Mouse (Mus musculus) hindbrain, embryonic 12.5 days (tissue): ENCODE results near the gene Bmp7. TPM values are rescaled to one million over a fixed set of nuclear protein-coding genes. Genes with fewer than 3 reads are reported as not detected.

Experiments used
- ATAC-seq: fragments of 200-750 bp; cut with Nextera tagmentation; 2 replicates; pipeline ENCODE4 v1.8.0; 2017; ENCODE audit warnings: moderate TSS enrichment; ENCODE audit not compliant: low FRiP score
- H3K27ac ChIP-seq: fragments of 300-500 bp; sonication (generic); 2 replicates; pipeline ENCODE4 v1.5.1; 2016; ENCODE audit warnings: mild to moderate bottlenecking
- H3K27me3 ChIP-seq: fragments of 300-500 bp; sonication (generic); 2 replicates; pipeline ENCODE4 v1.6.1; 2016; ENCODE audit warnings: mild to moderate bottlenecking
- H3K36me3 ChIP-seq: fragments of 300-500 bp; sonication (generic); 2 replicates; pipeline ENCODE4 v1.6.1; 2016; ENCODE audit warnings: mild to moderate bottlenecking
- H3K4me1 ChIP-seq: fragments of 300-500 bp; sonication (generic); 2 replicates; pipeline ENCODE4 v1.6.1; 2016
- H3K4me2 ChIP-seq: fragments of 300-500 bp; sonication (generic); replicated peaks from 2 replicates; pipeline ENCODE4 v1.6.1; 2016; ENCODE audit warnings: mild to moderate bottlenecking
- H3K4me3 ChIP-seq: fragments of 300-500 bp; sonication (generic); 2 replicates; pipeline ENCODE4 v1.5.1; 2016; ENCODE audit warnings: mild to moderate bottlenecking
- H3K9ac ChIP-seq: fragments of 300-500 bp; sonication (generic); 2 replicates; pipeline ENCODE4 v1.6.1; 2016; ENCODE audit warnings: mild to moderate bottlenecking, moderate library complexity
- H3K9me3 ChIP-seq: fragments of 300-500 bp; sonication (generic); replicated peaks from 2 replicates; pipeline ENCODE4 v1.6.1; 2016; ENCODE audit warnings: mild to moderate bottlenecking
- WGBS: fragments of 180-500 bp; shearing (Covaris S2); methylation state at CpG from one replicate; pipeline ENCODE4 v1.1.7; 2016; 5-methylcytosine and 5-hydroxymethylcytosine counted together
- polyA plus RNA-seq: library from polyadenylated mRNA; unstranded; fragments of >200 nt; fragmentation: Nextera tagmentation; extraction: Ambion mirVana; gene quantifications from 2 replicates; pipeline ENCODE4 v1.2.1, GENCODE M21; 2016

Bmp7 gene
- polyA plus RNA-seq, 1 experiment from 2014 or later = 19.0 TPM

DNA sequence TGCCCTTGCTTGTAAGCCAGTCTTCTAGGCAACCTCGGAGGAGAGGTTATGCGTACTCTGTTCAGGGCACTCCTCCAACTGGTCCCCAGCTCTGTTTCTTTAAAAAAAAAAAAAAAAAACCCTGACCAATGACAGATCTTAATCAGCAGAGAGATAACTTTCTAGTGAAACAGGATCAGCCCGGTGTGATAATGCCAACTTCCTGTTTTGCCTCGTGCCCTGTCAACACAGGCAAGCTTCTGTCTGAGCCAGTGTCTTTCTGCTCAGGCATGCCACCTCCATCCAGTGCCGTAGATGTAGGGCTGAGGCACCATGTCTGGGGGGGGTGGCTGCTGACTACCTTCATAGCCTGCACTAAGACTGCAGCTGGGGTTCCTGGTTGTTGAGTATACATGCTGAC lies 12.5 kb downstream of the Bmp7 start:
- 74% methylated on average over 5 of the region's 5 CpGs for WGBS
- no peaks in the 10 kb centered on the region for H3K36me3 ChIP-seq
- no peak overlapping the region for H3K4me2 ChIP-seq
- H3K9ac ChIP-seq = no peak overlapping the region
- peaks cover 22% of the 10 kb centered on the region; the same call in 1 of the 2 replicates for H3K4me1 ChIP-seq
- no peak overlapping the region for H3K27ac ChIP-seq
- no peak for ATAC-seq
- H3K27me3 ChIP-seq = 0 out of 2 replicates have a peak, but pooled peaks cover 4% of the 10 kb centered on the region
- H3K9me3 ChIP-seq = no peaks in the 10 kb centered on the region
- no peak overlapping the region for H3K4me3 ChIP-seq

DNA sequence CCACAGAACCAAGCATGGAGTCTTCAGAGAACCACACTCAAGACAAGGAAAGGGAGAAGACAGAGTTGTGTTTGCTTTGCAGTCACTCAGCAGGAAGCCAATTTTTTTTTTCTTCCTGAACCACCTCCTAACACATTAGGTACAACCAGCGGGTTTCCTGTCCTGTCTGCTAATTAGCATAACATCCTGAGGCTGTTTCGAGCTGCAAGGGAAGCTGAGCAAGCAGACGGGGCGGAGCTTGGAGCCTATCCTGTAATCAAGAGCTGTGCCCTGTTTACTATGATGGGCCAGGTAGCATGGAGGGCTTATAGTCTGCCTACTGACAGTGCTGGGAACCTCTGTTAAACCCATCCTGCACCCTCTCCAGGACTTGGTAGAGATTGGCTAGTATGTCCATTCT lies 13.8 kb downstream of the Bmp7 start:
- Histone ChIP-seq H3K4me1 (peaks cover 25% of the 10 kb centered on the region; the same call in 1 of the 2 replicates), H3K27ac (no peak overlapping the region), H3K9me3 (no peaks in the 10 kb centered on the region), H3K4me2 (no peak overlapping the region), H3K9ac (no peak overlapping the region), H3K27me3 (no peaks in the 10 kb centered on the region), H3K4me3 (no peak overlapping the region), H3K36me3 (no peaks in the 10 kb centered on the region)
- whole genome bisulfite sequencing = 76% methylated on average over 4 of the region's 4 CpGs
- ATAC-seq = no peak

DNA sequence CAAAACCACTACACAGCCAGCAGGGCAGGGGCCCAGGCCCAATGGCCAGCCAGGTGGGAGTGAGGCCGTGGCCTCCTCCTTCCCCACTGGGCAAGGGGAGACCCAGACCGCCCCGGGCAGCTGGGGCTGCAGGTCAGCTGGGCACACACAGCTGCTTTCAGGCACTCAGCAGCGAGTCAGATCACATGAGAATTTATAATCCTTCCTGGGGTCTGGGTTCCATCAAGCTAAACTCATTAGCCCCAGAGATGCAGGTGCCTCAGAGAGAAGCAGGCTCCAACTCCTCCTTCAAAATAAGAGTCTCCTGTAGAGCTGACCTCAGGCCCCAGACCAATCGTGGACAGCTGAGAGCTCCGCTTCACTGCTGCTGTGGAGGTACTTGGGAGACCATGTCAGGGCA lies 15.2 kb downstream of the Bmp7 start:
- Histone ChIP-seq H3K4me2 (no peak overlapping the region), H3K4me1 (peaks cover 25% of the 10 kb centered on the region; the same call in 1 of the 2 replicates), H3K4me3 (no peak overlapping the region), H3K9me3 (no peaks in the 10 kb centered on the region), H3K9ac (no peak overlapping the region), H3K27me3 (no peaks in the 10 kb centered on the region), H3K36me3 (no peaks in the 10 kb centered on the region), H3K27ac (no peak overlapping the region)
- ATAC-seq = no peak; the same call in 1 of the 2 replicates
- WGBS = 45% methylated on average over 6 of the region's 6 CpGs

DNA sequence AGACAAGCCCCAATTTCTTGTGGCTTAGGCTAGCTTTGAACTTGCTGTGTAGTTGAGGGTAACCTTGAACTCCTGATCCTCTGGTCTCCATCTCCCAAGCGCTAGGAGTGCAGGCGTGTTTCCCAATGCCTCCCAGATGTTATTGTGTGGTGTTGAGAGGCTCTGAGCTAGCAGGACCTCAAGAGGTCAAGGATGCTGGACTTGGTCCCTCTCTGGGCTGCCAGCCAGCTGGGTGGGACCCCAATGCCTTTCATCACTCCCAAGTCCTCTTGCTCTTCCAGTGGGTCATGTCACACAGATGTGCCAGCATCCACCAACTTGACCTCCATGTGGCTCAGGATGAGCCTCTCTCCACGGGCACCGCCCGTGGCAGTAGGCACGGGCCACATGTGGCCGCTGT lies 16.9 kb downstream of the Bmp7 start:
- 85% methylated on average over 7 of the region's 7 CpGs for WGBS
- no peak overlapping the region for H3K4me3 ChIP-seq

DNA sequence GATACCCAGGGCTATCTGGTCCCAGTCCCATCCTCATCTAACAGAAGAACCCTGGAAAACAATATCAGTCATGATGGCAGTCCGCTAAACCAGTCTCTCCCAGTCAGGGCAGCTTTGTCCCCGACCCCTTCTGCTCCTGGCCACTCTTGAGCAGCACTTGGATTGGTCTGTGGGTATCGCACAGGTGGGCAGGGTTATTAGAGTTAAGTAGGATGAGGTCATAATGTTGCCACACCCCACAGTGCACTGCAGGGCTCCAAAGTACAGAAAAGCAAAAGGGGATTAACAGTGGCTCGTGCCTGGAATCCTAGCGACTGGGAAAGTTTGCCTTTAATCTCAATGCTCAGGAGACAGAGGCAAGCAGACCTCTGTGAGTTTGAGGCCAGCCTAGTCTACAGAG lies 17.5 kb downstream of the Bmp7 start:
- ATAC-seq = no peak
- no peak overlapping the region for H3K27ac ChIP-seq
- no peaks in the 10 kb centered on the region for H3K36me3 ChIP-seq
- H3K4me3 ChIP-seq = no peak overlapping the region
- H3K9me3 ChIP-seq = no peaks in the 10 kb centered on the region
- no peak overlapping the region for H3K4me2 ChIP-seq
- H3K27me3 ChIP-seq = no peaks in the 10 kb centered on the region
- H3K4me1 ChIP-seq = peaks cover 10% of the 10 kb centered on the region; the same call in 1 of the 2 replicates
- 57% methylated on average over 5 of the region's 5 CpGs for WGBS
- H3K9ac ChIP-seq = no peak overlapping the region

More for the DNA sequence above, 16.9 kb downstream of the Bmp7 start:
- Histone ChIP-seq H3K36me3 (no peaks in the 10 kb centered on the region), H3K27ac (no peak overlapping the region), H3K4me1 (peaks cover 10% of the 10 kb centered on the region; the same call in 1 of the 2 replicates), H3K27me3 (no peaks in the 10 kb centered on the region), H3K9ac (no peak overlapping the region), H3K4me2 (no peak overlapping the region), H3K9me3 (no peaks in the 10 kb centered on the region)
- ATAC-seq = no peak

DNA sequence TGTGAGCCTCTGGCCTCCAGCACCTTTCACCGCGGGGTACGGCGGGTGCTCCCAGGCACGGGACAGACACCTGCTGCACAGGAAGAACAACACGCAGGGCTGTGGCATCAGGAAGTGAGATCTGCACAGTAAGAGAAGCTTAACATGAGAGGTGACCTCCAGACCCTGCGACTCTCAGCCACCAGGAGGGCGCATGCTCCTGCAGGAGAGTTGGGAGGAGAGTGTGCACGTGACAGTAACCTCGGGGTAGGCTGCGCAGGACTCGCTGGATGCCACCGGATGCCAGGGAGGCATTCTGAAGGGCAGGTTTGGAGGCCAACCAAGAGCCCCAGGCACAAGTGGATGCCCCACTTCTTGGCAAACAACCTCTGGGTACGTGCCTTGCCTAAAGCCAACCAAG lies 26.1 kb downstream of the Bmp7 start:
- WGBS = 87% methylated on average over 14 of the region's 14 CpGs

DNA sequence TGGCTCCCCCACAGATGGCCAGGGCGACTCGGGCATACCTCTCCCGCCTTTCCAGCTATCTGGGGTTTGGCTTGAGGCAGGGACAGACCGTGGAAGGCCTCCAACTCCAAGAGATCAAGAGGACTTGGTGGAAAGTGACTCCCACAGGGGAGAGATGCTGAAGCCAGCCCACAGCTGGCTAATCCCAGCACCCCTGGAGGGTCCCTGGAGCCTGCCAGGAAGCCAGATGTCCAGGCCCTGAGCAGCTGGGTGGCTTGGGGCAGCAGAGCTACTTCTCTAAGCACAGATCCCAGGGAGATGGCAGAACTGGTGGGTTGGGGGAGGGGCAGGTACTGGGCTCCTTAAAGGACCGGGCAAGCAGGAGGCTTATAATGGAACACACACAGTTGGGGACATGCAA lies 28.4 kb downstream of the Bmp7 start:
- WGBS = 44% methylated on average over 5 of the region's 5 CpGs
- Histone ChIP-seq H3K4me1 (peaks cover 32% of the 10 kb centered on the region), H3K9ac (no peak overlapping the region), H3K36me3 (no peaks in the 10 kb centered on the region), H3K9me3 (no peaks in the 10 kb centered on the region), H3K4me2 (no peak overlapping the region), H3K4me3 (no peak overlapping the region), H3K27ac (no peak overlapping the region), H3K27me3 (0 out of 2 replicates have a peak, but pooled peaks cover 4% of the 10 kb centered on the region)
- no peak for ATAC-seq

More for the DNA sequence above, 26.1 kb downstream of the Bmp7 start:
- no peak overlapping the region for H3K27ac ChIP-seq
- no peaks in the 10 kb centered on the region for H3K36me3 ChIP-seq
- H3K4me3 ChIP-seq = no peak overlapping the region
- peaks cover 22% of the 10 kb centered on the region for H3K4me1 ChIP-seq
- ATAC-seq = no peak
- no peak overlapping the region for H3K4me2 ChIP-seq
- 0 out of 2 replicates have a peak, but pooled peaks cover 4% of the 10 kb centered on the region for H3K27me3 ChIP-seq
- H3K9me3 ChIP-seq = no peaks in the 10 kb centered on the region
- no peak overlapping the region for H3K9ac ChIP-seq

DNA sequence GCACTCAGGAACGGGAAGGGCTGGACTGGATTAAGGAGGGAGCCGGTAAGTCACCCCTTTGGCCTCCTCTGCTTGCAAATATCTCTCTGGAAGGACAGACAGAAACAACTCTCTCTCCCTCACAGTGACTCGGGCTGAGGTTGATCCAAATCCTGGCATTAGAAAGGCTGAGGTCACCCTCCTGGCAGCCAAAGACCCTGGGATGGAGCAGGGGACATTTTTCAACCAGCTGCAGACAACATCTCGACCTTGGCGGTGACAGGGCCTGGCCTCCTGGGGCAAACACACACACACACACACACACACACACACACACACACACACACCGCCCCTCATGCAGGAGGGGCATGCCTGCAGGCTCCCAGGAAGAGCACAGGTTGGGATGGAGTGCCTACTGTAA lies 29.0 kb downstream of the Bmp7 start:
- no peak overlapping the region for H3K27ac ChIP-seq
- H3K4me3 ChIP-seq = no peak overlapping the region
- H3K4me2 ChIP-seq = no peak overlapping the region
- WGBS = 78% methylated on average over 6 of the region's 6 CpGs
- no peaks in the 10 kb centered on the region for H3K9me3 ChIP-seq
- H3K36me3 ChIP-seq = no peaks in the 10 kb centered on the region
- peaks cover 32% of the 10 kb centered on the region for H3K4me1 ChIP-seq
- 0 out of 2 replicates have a peak, but pooled peaks cover 4% of the 10 kb centered on the region for H3K27me3 ChIP-seq
- no peak for ATAC-seq
- no peak overlapping the region for H3K9ac ChIP-seq

DNA sequence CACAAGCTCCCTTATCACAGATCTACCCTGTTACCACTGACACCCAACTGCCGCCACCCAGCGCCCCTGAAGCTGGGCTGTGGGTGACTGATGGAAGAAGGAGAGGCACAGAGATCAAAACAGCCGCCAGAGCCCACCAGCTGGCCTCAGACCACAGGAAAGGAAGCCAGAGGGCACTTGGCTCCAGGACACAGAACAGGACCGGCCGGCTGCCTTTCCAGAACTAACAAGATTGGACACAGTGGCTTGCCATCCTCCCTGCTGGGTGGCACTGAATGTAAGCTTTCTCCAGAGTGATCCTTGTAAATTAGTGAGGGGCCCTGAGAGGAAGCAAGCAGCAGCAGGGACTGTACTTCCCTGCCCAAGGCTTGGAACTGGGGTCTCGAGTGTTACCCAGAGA lies 30.7 kb downstream of the Bmp7 start:
- no peak overlapping the region for H3K9ac ChIP-seq
- no peak for ATAC-seq
- H3K4me3 ChIP-seq = no peak overlapping the region
- peaks cover 32% of the 10 kb centered on the region for H3K4me1 ChIP-seq
- H3K27me3 ChIP-seq = 0 out of 2 replicates have a peak, but pooled peaks cover 4% of the 10 kb centered on the region
- H3K4me2 ChIP-seq = no peak overlapping the region
- H3K36me3 ChIP-seq = no peaks in the 10 kb centered on the region
- WGBS = 39% methylated on average over 6 of the region's 6 CpGs
- no peaks in the 10 kb centered on the region for H3K9me3 ChIP-seq
- no peak overlapping the region for H3K27ac ChIP-seq

DNA sequence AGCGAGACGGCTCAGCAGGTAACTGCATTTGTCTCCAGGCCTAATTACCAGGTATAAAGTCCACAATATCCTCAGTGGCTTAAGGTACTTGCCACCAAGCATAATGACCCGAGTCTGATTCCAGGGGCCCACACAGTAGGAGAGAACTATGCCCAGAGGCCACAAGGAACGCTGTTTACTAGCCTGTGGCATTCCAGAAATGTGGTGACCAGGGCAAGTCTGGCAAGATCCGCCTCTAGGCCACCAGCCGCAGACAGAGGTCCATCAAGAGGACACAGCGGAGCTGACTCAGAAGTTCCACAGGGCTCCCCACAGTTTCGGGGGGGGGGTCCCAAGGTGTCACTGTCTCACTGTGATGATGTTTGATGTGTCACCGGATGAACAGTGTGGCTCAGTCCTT lies 34.0 kb downstream of the Bmp7 start:
- H3K9me3 ChIP-seq = no peaks in the 10 kb centered on the region
- no peak overlapping the region for H3K9ac ChIP-seq
- H3K36me3 ChIP-seq = no peaks in the 10 kb centered on the region
- H3K4me3 ChIP-seq = no peak overlapping the region
- no peak overlapping the region for H3K4me2 ChIP-seq
- H3K27me3 ChIP-seq = 0 out of 2 replicates have a peak, but pooled peaks cover under 1% of the 10 kb centered on the region
- 77% methylated on average over 9 of the region's 9 CpGs for WGBS
- no peak for ATAC-seq
- no peak overlapping the region for H3K27ac ChIP-seq
- peaks cover 23% of the 10 kb centered on the region for H3K4me1 ChIP-seq

DNA sequence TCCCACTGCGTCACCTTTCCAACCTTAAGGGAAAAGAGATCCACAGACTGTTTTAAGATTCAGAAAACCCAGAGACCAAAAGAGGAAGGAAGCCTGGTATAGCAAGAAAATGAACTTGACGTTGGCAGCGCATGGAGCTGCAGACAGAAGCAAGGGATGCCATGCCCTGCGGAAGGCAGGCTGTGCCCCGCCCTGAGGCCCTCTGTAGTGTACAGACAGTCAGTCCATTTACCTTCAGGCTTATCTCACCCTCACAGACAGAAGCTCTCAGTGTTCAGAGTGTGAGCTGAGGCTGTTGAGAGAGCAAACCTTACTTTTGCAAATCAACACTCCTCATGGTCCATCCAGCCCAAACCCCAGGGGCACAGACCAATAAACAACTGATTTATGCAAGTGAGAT lies 35.1 kb downstream of the Bmp7 start:
- ATAC-seq = no peak
- peaks cover 28% of the 10 kb centered on the region for H3K4me1 ChIP-seq
- H3K27me3 ChIP-seq = no peaks in the 10 kb centered on the region
- no peak overlapping the region for H3K4me2 ChIP-seq
- no peaks in the 10 kb centered on the region for H3K9me3 ChIP-seq
- WGBS = 89% methylated on average over 5 of the region's 5 CpGs
- H3K4me3 ChIP-seq = no peak overlapping the region
- H3K36me3 ChIP-seq = no peaks in the 10 kb centered on the region
- H3K9ac ChIP-seq = no peak overlapping the region
- no peak overlapping the region for H3K27ac ChIP-seq

DNA sequence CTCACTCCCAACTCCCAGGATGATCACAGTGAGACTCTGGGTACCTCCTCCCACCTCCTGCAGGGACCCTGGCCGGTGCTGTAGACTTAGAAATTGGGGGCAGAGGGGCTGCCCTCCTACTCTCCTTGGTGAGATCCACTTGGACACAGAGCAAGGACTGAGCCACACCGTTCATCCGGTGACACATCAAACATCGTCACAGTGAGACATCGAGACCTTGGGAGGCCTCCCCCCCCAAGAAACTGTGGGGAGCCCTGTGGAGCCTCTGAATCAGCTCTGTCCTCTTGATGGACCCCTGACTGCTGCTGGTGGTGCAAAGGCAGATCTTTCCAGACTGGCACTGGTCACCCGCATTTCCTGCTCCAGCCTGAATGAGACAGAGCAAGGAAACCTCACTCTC lies 35.5 kb downstream of the Bmp7 start:
- Histone ChIP-seq H3K4me2 (no peak overlapping the region), H3K36me3 (no peaks in the 10 kb centered on the region), H3K27me3 (no peaks in the 10 kb centered on the region), H3K27ac (no peak overlapping the region), H3K9me3 (no peaks in the 10 kb centered on the region), H3K9ac (no peak overlapping the region), H3K4me1 (peaks cover 23% of the 10 kb centered on the region), H3K4me3 (no peak overlapping the region)
- no peak for ATAC-seq
- 81% methylated on average over 6 of the region's 6 CpGs for WGBS

DNA sequence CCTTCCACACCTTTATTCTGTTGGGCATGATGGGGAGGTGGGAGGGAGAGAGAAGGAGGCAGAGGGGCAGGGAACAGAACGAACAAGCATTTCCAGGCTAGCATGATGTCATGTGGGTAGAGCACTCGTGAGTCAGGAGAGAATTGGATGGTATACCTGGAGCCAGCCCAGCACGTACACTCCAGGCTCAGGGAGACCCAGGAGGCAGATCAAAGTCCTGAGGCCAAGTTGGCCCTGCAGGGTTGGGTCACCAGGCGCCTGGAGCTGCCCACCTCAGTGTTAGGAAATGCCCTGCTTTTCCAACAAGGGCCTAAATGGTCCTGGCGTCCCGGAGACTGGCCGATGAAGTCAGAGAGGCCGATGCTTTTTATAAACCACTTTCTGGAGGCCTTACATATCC lies 36.6 kb downstream of the Bmp7 start:
- Histone ChIP-seq H3K9me3 (no peaks in the 10 kb centered on the region), H3K4me3 (no peak overlapping the region), H3K4me1 (peaks cover 14% of the 10 kb centered on the region), H3K9ac (no peak overlapping the region), H3K36me3 (no peaks in the 10 kb centered on the region), H3K4me2 (no peak overlapping the region), H3K27me3 (no peaks in the 10 kb centered on the region), H3K27ac (no peak overlapping the region)
- WGBS = 87% methylated on average over 8 of the region's 8 CpGs
- no peak for ATAC-seq
